Mouse (Mus musculus) forebrain, embryonic 11.5 days (tissue): Measurements from ENCODE around the gene Tcf21. TPM values are rescaled to one million over a fixed set of nuclear protein-coding genes. Genes with fewer than 3 reads are reported as not detected.

Experiments
- ATAC-seq: fragments of 200-750 bp; cut with Nextera tagmentation; replicated peaks from 2 replicates; pipeline ENCODE4 v1.8.0; 2017; ENCODE audit warnings: moderate TSS enrichment; ENCODE audit not compliant: low FRiP score
- DNase-seq: peaks from one replicate; pipeline ENCODE4 v3.0.0-alpha.2; 2017; ENCODE audit warnings: low spot score
- H3K27ac ChIP-seq: fragments of 300-500 bp; sonication (generic); 2 replicates; pipeline ENCODE4 v1.5.1; 2014; ENCODE audit warnings: low read depth, low read length
- H3K27me3 ChIP-seq: fragments of 300-500 bp; sonication (generic); 2 replicates; pipeline ENCODE4 v1.6.1; 2014; ENCODE audit warnings: mild to moderate bottlenecking, low read length, mixed read lengths; ENCODE audit not compliant: control insufficient read depth, insufficient read depth
- H3K36me3 ChIP-seq: fragments of 300-500 bp; sonication (generic); 2 replicates; pipeline ENCODE4 v1.6.1; 2014; ENCODE audit warnings: mild to moderate bottlenecking, low read length, moderate library complexity, mixed read lengths; ENCODE audit not compliant: control insufficient read depth, insufficient read depth
- H3K4me1 ChIP-seq: fragments of 300-500 bp; sonication (generic); replicated peaks from 2 replicates; pipeline ENCODE4 v1.6.1; 2014; ENCODE audit warnings: low read length, mixed read lengths; ENCODE audit not compliant: control insufficient read depth, insufficient read depth
- H3K4me2 ChIP-seq: fragments of 300-500 bp; sonication (generic); 2 replicates; pipeline ENCODE4 v1.6.1; 2014; ENCODE audit warnings: low read depth, mild to moderate bottlenecking, low read length, moderate library complexity, mixed read lengths; ENCODE audit not compliant: severe bottlenecking
- H3K4me3 ChIP-seq: fragments of 300-500 bp; sonication (generic); 2 replicates; pipeline ENCODE4 v1.5.1; 2014; ENCODE audit warnings: low read depth, low read length
- H3K9ac ChIP-seq: fragments of 300-500 bp; sonication (generic); 2 replicates; pipeline ENCODE4 v1.6.1; 2014; ENCODE audit warnings: low read length
- H3K9me3 ChIP-seq: fragments of 300-500 bp; sonication (generic); 2 replicates; pipeline ENCODE4 v1.6.1; 2016; ENCODE audit warnings: low read length, mixed read lengths; ENCODE audit not compliant: control insufficient read depth
- WGBS: fragments of 180-500 bp; shearing (Covaris S2); extraction: QIAGEN DNeasy Blood & Tissue Kit; methylation state at CpG from one replicate; pipeline ENCODE4 v1.1.7; 2014; 5-methylcytosine and 5-hydroxymethylcytosine counted together
- polyA plus RNA-seq: library from polyadenylated mRNA; unstranded; fragments of >200 nt; fragmentation: Nextera tagmentation; extraction: Ambion mirVana; gene quantifications from 2 replicates; pipeline ENCODE4 v1.2.1, GENCODE M21; 2014

The Tcf21 gene
- polyA plus RNA-seq, 1 experiment from 2014 or later = not detected

- 0% methylated on average over 18 of the region's 18 CpGs for WGBS
- H3K4me3 ChIP-seq = no peak overlapping the region
- H3K27ac ChIP-seq = no peak overlapping the region
- DNase-seq = no peak
- H3K36me3 ChIP-seq = no peaks in the 10 kb centered on the region
- ATAC-seq = no peak
- H3K9me3 ChIP-seq = no peaks in the 10 kb centered on the region
- H3K4me2 ChIP-seq = no peak overlapping the region
- peaks cover 57% of the 10 kb centered on the region for H3K27me3 ChIP-seq
- peaks cover 4% of the 10 kb centered on the region; the same call in 1 of the 2 replicates for H3K4me1 ChIP-seq
- H3K9ac ChIP-seq = no peak overlapping the region
Measured at GRCm38 (mm10) chr10:22813317-22813960, 6.5 kb downstream of the Tcf21 start.

GRCm38 (mm10) chr10:22811921-22812320 lies 8.1 kb downstream of the Tcf21 start:
- Histone ChIP-seq H3K9me3 (no peaks in the 10 kb centered on the region), H3K9ac (no peak overlapping the region), H3K4me1 (peaks cover 4% of the 10 kb centered on the region; the same call in 1 of the 2 replicates), H3K4me3 (no peak overlapping the region), H3K36me3 (no peaks in the 10 kb centered on the region), H3K27ac (no peak overlapping the region), H3K4me2 (no peak overlapping the region), H3K27me3 (peaks cover 48% of the 10 kb centered on the region)
- no peak for ATAC-seq
- 10% methylated on average over 12 of the region's 12 CpGs for WGBS
- no peak for DNase-seq

GRCm38 (mm10) chr10:22782684-22783083 lies 37.3 kb downstream of the Tcf21 start:
- H3K4me3 ChIP-seq = no peak overlapping the region
- WGBS = 64% methylated on average over 3 of the region's 3 CpGs

GRCm38 (mm10) chr10:22781466-22781865 lies 38.5 kb downstream of the Tcf21 start:
- Histone ChIP-seq H3K4me3 (no peak overlapping the region), H3K36me3 (no peaks in the 10 kb centered on the region), H3K4me1 (no peaks in the 10 kb centered on the region), H3K27ac (no peak overlapping the region), H3K27me3 (no peaks in the 10 kb centered on the region), H3K9me3 (no peaks in the 10 kb centered on the region), H3K9ac (no peak overlapping the region), H3K4me2 (no peak overlapping the region)
- DNase-seq (no peak), ATAC-seq (no peak)
- WGBS = 33% methylated on average over 4 of the region's 4 CpGs

More at GRCm38 (mm10) chr10:22782684-22783083, 37.3 kb downstream of the Tcf21 start:
- Histone ChIP-seq H3K36me3 (no peaks in the 10 kb centered on the region), H3K27me3 (no peaks in the 10 kb centered on the region), H3K4me2 (no peak overlapping the region), H3K9me3 (no peaks in the 10 kb centered on the region), H3K27ac (no peak overlapping the region), H3K9ac (no peak overlapping the region), H3K4me1 (no peaks in the 10 kb centered on the region)
- no peak for ATAC-seq
- DNase-seq = no peak

GRCm38 (mm10) chr10:22777939-22778338 lies 42.0 kb downstream of the Tcf21 start:
- Histone ChIP-seq H3K4me2 (no peak overlapping the region), H3K9me3 (no peaks in the 10 kb centered on the region), H3K4me3 (no peak overlapping the region), H3K36me3 (no peaks in the 10 kb centered on the region), H3K9ac (no peak overlapping the region), H3K4me1 (no peaks in the 10 kb centered on the region), H3K27ac (no peak overlapping the region), H3K27me3 (no peaks in the 10 kb centered on the region)
- DNase-seq (no peak), ATAC-seq (no peak)
- WGBS = 19% methylated on average over 5 of the region's 5 CpGs

- Histone ChIP-seq H3K4me1 (no peaks in the 10 kb centered on the region), H3K9ac (no peak overlapping the region; the same call in 1 of the 2 replicates), H3K9me3 (no peaks in the 10 kb centered on the region), H3K4me3 (no peak overlapping the region), H3K4me2 (no peak overlapping the region), H3K27me3 (no peaks in the 10 kb centered on the region), H3K36me3 (no peaks in the 10 kb centered on the region), H3K27ac (no peak overlapping the region)
- ATAC-seq (0 out of 2 replicates have a peak, but pooled peaks have one; percentile 24), DNase-seq (peak; percentile 74)
- WGBS = 15% methylated on average over 7 of the region's 7 CpGs
Measured at GRCm38 (mm10) chr10:22776007-22776698, 43.8 kb downstream of the Tcf21 start.

- ATAC-seq (no peak), DNase-seq (no peak)
- Histone ChIP-seq H3K4me3 (no peak overlapping the region), H3K27me3 (no peaks in the 10 kb centered on the region), H3K36me3 (no peaks in the 10 kb centered on the region), H3K4me1 (no peaks in the 10 kb centered on the region), H3K9me3 (no peaks in the 10 kb centered on the region), H3K9ac (no peak overlapping the region), H3K27ac (no peak overlapping the region), H3K4me2 (no peak overlapping the region)
- WGBS = 86% methylated on average over 2 of the region's 2 CpGs
Measured at GRCm38 (mm10) chr10:22775456-22775855, 44.5 kb downstream of the Tcf21 start.

GRCm38 (mm10) chr10:22774626-22775025 lies 45.3 kb downstream of the Tcf21 start:
- H3K4me3 ChIP-seq = no peak overlapping the region
- no peak overlapping the region for H3K9ac ChIP-seq
- no peak overlapping the region for H3K27ac ChIP-seq
- no peak for DNase-seq
- 90% methylated on average over 3 of the region's 3 CpGs for WGBS
- ATAC-seq = no peak
- H3K9me3 ChIP-seq = no peaks in the 10 kb centered on the region
- H3K4me1 ChIP-seq = no peaks in the 10 kb centered on the region
- no peak overlapping the region for H3K4me2 ChIP-seq
- no peaks in the 10 kb centered on the region for H3K27me3 ChIP-seq
- H3K36me3 ChIP-seq = no peaks in the 10 kb centered on the region
